Mouse (Mus musculus): ENCODE measurements at regions not wholly inside any gene's neighbourhood (a gene's known extent, or its start where the extent isn't known, plus 50 kb on each side); places are given as distances from the start of the nearest gene placed in this dataset.

DNA sequence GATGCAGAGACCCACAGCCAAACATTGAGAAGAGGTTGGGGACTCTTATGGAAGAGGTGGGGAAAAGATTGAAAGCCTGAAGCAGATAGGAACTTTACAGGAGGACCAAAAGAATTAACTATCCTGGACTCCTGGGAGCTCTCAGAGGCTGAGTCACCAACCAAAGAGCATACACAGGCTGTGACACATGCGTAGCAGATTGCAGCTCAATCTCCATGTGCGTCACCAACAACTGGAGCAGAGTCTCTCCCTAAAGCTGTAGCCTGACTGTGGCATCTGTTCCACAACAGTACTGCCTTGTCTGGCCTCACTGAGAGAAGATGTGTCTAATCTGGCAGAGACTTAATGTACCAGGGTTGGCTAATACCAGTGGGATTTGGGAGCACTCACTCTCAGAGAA lies 185.7 kb upstream of the Clec14a start:
- ATAC-seq (ENCODE audit: low TSS enrichment): peak; percentile 85

- peak; percentile 56 for ATAC-seq (ENCODE audit: low TSS enrichment)
Observed at GRCm38 (mm10) chr12:58443007-58443406, 173.9 kb upstream of the Clec14a start.

DNA sequence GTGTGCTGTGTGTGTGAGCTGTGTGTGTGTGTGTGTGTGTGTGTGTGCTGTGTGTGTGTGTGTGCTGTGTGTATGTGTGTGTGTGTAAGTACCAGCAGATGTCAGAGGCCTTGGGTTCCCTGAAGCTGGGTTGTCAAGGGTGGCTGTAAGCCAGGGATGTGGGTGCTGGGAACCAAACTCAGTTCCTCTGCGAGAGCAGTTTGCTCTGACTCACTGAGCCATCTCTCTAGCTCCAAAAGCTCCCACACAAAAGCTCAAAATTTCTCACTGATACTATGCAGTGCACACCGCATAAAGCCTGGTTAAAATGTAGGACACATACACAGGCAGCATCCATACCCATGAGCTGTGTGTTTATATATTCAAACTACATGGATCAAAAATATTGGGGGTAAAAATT lies 172.9 kb upstream of the Clec14a start:
- peak; percentile 88 for ATAC-seq (ENCODE audit: low TSS enrichment)

- ATAC-seq (ENCODE audit: low TSS enrichment): no peak
Observed at GRCm38 (mm10) chr12:58440666-58441065, 171.6 kb upstream of the Clec14a start.

- peak; percentile 54 for ATAC-seq (ENCODE audit: low TSS enrichment)
Observed at GRCm38 (mm10) chr12:58437031-58437430, 167.9 kb upstream of the Clec14a start.

- no peak for ATAC-seq (ENCODE audit: low TSS enrichment)
Observed at GRCm38 (mm10) chr12:58434504-58434903, 165.4 kb upstream of the Clec14a start.

DNA sequence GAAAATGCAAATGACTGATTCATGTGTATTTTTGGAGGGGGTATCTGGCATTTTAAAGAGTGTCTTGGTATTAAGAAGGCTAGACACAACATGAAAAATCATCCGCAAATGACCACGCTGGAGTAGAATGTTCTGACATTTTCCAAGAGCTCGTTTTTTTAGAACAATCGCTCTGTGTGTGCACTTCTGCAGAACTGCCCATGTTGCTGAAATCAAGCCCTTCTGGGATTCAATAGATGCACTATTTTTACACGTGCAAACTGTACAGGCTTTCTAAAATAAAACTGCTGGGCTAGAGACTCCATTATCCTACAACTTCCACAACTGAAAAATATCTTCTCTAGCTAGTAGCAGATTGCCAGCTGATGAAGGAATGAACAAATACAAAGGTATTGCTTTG lies 160.8 kb upstream of the Clec14a start:
- peak; percentile 79 for ATAC-seq (ENCODE audit: low TSS enrichment)

DNA sequence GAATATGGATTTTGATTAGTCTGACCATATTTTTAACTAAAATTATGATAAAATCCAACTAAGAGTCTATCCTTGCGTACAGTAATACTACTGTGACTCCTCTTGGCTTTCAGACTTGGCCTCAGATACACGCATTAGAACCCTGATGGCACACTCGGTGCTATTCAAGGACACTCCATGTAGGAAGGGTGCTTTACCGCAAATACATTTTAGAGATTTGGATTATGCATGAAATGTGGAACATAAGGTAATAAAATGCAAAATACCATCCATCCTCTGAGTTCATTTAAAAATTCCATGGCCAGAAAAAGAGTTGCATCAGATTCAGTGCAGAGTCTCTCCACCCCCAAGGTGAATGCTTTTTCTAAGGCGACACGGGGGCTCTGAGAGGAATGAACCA lies 157.7 kb upstream of the Clec14a start:
- peak; percentile 71 for ATAC-seq (ENCODE audit: low TSS enrichment)

- ATAC-seq (ENCODE audit: low TSS enrichment): 0 out of 2 replicates have a peak, but pooled peaks have one; percentile 1
Observed at GRCm38 (mm10) chr12:58425961-58426360, 156.9 kb upstream of the Clec14a start.

- peak; percentile 58 for ATAC-seq (ENCODE audit: low TSS enrichment)
Observed at GRCm38 (mm10) chr12:58423581-58423980, 154.5 kb upstream of the Clec14a start.

GRCm38 (mm10) chr12:58401904-58402303 lies 132.8 kb upstream of the Clec14a start:
- ATAC-seq (ENCODE audit: low TSS enrichment): peak; percentile 55

GRCm38 (mm10) chr12:58360258-58360657 lies 91.2 kb upstream of the Clec14a start:
- ATAC-seq (ENCODE audit: low TSS enrichment): peak; percentile 73

GRCm38 (mm10) chr12:58334163-58334562 lies 65.1 kb upstream of the Clec14a start:
- no peak for ATAC-seq (ENCODE audit: low TSS enrichment)

GRCm38 (mm10) chr12:58329913-58330312 lies 60.8 kb upstream of the Clec14a start:
- no peak for ATAC-seq (ENCODE audit: low TSS enrichment)

DNA sequence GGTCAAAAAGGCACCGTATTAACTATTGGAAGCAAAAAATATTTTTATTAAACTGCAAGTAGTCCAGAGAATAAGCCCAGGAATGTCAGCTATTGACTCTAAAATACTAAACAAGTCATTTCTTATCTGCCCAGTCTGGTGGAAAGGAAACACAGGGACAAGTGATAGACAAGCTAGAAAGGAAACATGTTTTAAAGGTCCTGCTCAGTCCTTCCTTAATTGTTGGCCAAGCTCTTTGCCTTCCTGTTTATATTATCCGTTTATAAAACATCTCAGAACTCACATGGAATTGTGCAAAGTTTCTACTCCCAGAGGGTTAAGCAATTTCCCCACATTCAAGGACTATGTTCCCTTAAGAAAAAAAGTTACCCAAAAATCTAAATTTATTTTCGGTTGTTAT lies 54.9 kb upstream of the Clec14a start:
- no peak for ATAC-seq (ENCODE audit: low TSS enrichment)
